Mouse (Mus musculus) limb, embryonic 14.5 days (tissue): ENCODE results near the gene Abraxas1. TPM values are rescaled to one million over a fixed set of nuclear protein-coding genes. Genes with fewer than 3 reads are reported as not detected.

Experiments
- ATAC-seq: fragments of 200-750 bp; cut with Nextera tagmentation; 2 replicates; pipeline ENCODE4 v1.8.0; 2017; ENCODE audit warnings: low read depth, moderate number of reproducible peaks, moderate TSS enrichment; ENCODE audit not compliant: low FRiP score
- DNase-seq: peaks from one replicate; pipeline ENCODE4 v3.0.0-alpha.2; 2015; ENCODE audit warnings: low spot score
- H3K27ac ChIP-seq: fragments of 300-500 bp; sonication (generic); replicated peaks from 2 replicates; pipeline ENCODE4 v1.5.1; 2014; ENCODE audit warnings: low read depth, mild to moderate bottlenecking, low read length, moderate library complexity, mixed read lengths
- H3K27me3 ChIP-seq: fragments of 300-500 bp; sonication (generic); 2 replicates; pipeline ENCODE4 v1.6.1; 2014; ENCODE audit warnings: low read length, mixed read lengths; ENCODE audit not compliant: control insufficient read depth, insufficient read depth
- H3K36me3 ChIP-seq: fragments of 300-500 bp; sonication (generic); 2 replicates; pipeline ENCODE4 v1.6.1; 2014; ENCODE audit warnings: mild to moderate bottlenecking, low read length, moderate library complexity, mixed read lengths; ENCODE audit not compliant: control insufficient read depth, insufficient read depth
- H3K4me1 ChIP-seq: fragments of 300-500 bp; sonication (generic); 2 replicates; pipeline ENCODE4 v1.6.1; 2014; ENCODE audit warnings: antibody characterized with exemption, low read length, mixed read lengths; ENCODE audit not compliant: control insufficient read depth, insufficient read depth
- H3K4me2 ChIP-seq: fragments of 300-500 bp; sonication (generic); replicated peaks from 2 replicates; pipeline ENCODE4 v1.6.1; 2014; ENCODE audit warnings: low read depth, mild to moderate bottlenecking, low read length, moderate library complexity; ENCODE audit not compliant: severe bottlenecking
- H3K4me3 ChIP-seq: fragments of 300-500 bp; sonication (generic); replicated peaks from 2 replicates; pipeline ENCODE4 v1.5.1; 2014; ENCODE audit warnings: low read length
- H3K9ac ChIP-seq: fragments of 300-500 bp; sonication (generic); 2 replicates; pipeline ENCODE4 v1.6.1; 2014; ENCODE audit warnings: mild to moderate bottlenecking, low read depth, low read length, moderate library complexity; ENCODE audit not compliant: severe bottlenecking
- H3K9me3 ChIP-seq: fragments of 300-500 bp; sonication (generic); 2 replicates; pipeline ENCODE4 v1.6.1; 2016; ENCODE audit warnings: low read length; ENCODE audit not compliant: control insufficient read depth
- POLR2A ChIP-seq: fragments of 200-500 bp; IDR thresholded peaks from 2 replicates; pipeline ENCODE4 v1.8.0; 2012; ENCODE audit warnings: inconsistent platforms, mild to moderate bottlenecking, moderate library complexity, borderline replicate concordance; ENCODE audit not compliant: insufficient read depth, insufficient read length; ENCODE audit errors: extremely low read depth
- WGBS: fragments of 180-500 bp; shearing (Covaris S2); extraction: QIAGEN DNeasy Blood & Tissue Kit; methylation state at CpG from one replicate; pipeline ENCODE4 v1.1.7; 2014; 5-methylcytosine and 5-hydroxymethylcytosine counted together
- polyA plus RNA-seq, 2 experiments: library from polyadenylated mRNA; depleted of rRNA in 1 of 2; stranded (reverse) in 1 of 2; unstranded in 1 of 2; fragments of >200 nt; fragmentation: Nextera tagmentation in 1 of 2; extraction: Ambion mirVana in 1 of 2; gene quantifications; 2 replicates each; pipeline versions ENCODE4 v1.2.1 to v1.2.3; 2012 to 2014

Abraxas1 gene
- polyA plus RNA-seq, 2 experiments = 21.7 to 28.0 TPM

DNA sequence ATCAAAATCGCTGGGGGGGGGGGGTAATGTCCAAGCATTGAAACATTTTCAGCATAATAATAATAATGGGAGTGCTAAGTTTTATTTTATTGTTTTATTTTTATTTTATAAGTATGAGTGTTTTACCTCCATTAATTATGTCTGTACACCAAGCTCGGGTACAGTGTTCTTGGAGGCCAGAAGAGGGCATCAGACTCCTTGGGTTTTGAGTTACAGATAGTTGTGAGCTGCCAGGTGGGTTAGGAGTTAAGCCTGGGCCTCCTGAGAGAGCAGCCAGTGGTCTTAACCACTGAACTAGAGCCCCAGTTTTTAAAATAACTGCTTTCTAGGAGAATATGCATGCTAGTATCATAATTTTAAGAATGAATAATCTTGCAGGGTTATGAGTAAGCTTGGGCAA, 5.2 kb upstream of the Abraxas1 start:
- H3K4me1 ChIP-seq = 0 out of 2 replicates have a peak, but pooled peaks cover 2% of the 10 kb centered on the region
- no peaks in the 10 kb centered on the region for H3K9me3 ChIP-seq
- H3K27ac ChIP-seq = no peak overlapping the region
- no peak overlapping the region for H3K4me2 ChIP-seq
- DNase-seq (no peak), ATAC-seq (no peak)
- H3K27me3 ChIP-seq = no peaks in the 10 kb centered on the region
- no peak overlapping the region for H3K9ac ChIP-seq
- TF ChIP-seq POLR2A = no peak
- WGBS = 14% methylated on average over 2 of the region's 2 CpGs
- H3K4me3 ChIP-seq = no peak overlapping the region
- no peaks in the 10 kb centered on the region for H3K36me3 ChIP-seq

DNA sequence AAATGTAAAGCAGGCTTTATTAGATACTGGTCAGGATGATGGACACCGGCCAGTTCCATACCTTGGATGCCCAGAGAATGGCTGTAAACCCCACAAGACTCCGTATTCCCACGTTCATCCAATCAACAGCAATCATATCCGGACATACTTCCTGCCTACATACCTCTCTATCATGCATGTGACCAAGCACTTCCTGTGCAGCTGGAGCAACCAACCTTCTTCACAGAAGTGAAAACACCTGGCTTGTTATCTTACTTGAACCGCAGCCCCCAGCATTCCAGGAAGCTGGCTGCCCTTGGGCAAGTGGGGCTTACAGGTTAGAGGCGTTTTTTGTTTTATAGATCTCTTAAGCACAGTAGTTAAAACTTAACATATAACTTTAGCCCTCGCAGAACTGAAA, 2.1 kb upstream of the Abraxas1 start:
- no peak for ATAC-seq
- no peak for DNase-seq
- Histone ChIP-seq H3K27ac (no peak overlapping the region), H3K9me3 (no peaks in the 10 kb centered on the region), H3K36me3 (no peaks in the 10 kb centered on the region), H3K4me3 (no peak overlapping the region), H3K9ac (no peak overlapping the region), H3K4me2 (no peak overlapping the region), H3K4me1 (0 out of 2 replicates have a peak, but pooled peaks cover 5% of the 10 kb centered on the region), H3K27me3 (no peaks in the 10 kb centered on the region)
- 58% methylated on average over 7 of the region's 7 CpGs for WGBS
- TF ChIP-seq POLR2A = no peak

DNA sequence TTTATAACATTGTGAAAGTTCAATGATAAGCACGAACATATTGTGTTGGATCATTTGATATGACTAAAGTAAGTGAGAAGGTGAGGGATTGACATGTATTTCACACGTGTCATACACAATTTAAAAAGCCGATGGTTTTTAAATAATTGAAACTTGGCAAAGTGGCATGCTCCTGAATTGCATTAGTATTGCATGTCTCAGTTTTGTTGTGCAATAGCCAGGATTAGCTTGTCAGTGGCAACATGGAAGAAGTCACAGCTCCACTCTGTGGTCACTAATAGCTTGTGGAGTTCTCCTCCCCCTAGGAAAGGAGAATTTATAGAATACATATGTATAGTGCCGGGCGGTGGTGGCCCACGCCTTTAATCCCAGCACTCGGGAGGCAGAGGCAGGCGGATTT, 610 bp upstream of the Abraxas1 start:
- H3K4me1 ChIP-seq = 0 out of 2 replicates have a peak, but pooled peaks cover 5% of the 10 kb centered on the region
- no peaks in the 10 kb centered on the region for H3K9me3 ChIP-seq
- H3K36me3 ChIP-seq = peaks cover 5% of the 10 kb centered on the region; the same call in 1 of the 2 replicates
- peak overlapping the region; percentile 88; the same call in 1 of the 2 replicates for H3K4me3 ChIP-seq
- 78% methylated on average over 8 of the region's 8 CpGs for WGBS
- DNase-seq = no peak
- H3K27ac ChIP-seq = no peak overlapping the region
- no peak for TF ChIP-seq POLR2A
- ATAC-seq = no peak
- H3K4me2 ChIP-seq = peak overlapping the region; percentile 80; the same call in 1 of the 2 replicates
- no peak overlapping the region for H3K9ac ChIP-seq
- no peaks in the 10 kb centered on the region for H3K27me3 ChIP-seq

DNA sequence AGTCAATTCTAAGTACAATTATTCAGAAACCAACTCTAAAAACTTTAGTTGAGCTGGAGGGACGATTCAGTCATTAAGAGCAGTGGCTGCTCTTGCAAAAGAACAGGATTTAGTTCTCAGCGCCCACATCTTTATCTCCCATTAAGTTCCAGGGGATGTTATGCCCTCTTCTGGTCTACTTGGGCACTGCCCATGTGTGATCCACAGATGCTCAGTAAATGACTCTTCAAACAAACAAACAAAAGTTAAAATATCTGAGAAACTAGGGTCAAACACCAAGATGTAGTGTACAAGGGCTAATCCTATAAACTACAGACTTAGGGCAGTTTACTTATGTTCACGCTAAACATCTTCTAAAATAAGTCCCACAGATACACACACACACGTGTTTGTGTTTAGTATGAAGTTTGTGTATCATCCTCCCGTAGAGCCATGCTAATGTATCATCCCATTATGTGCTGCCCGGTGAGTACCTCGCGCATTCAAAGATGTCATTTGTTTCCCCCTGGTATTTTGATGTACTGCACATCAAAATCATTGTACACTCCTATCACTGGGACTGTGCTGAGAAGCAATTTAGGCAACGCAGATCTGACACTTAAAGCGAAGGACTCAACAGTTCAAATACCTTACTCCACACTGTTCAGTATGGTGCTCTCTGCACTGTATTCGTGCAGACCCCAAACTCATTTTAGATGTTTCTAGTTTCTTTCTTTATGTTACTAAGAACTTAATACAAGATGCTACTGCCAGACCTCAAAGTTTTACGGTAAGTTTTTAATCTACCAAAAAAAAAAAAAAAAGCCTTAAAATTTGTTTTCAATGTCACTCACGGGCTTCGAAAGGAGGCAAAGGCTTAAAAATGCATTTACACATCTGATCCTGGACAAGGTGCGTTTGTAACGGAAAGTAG, 941 bp downstream of the Abraxas1 start:
- Histone ChIP-seq H3K4me2 (peak overlapping the region; percentile 80), H3K9me3 (no peaks in the 10 kb centered on the region), H3K27ac (peak overlapping the region; percentile 91), H3K36me3 (peaks cover 16% of the 10 kb centered on the region), H3K4me1 (0 out of 2 replicates have a peak, but pooled peaks cover 5% of the 10 kb centered on the region), H3K4me3 (peak overlapping the region; percentile 88), H3K27me3 (no peaks in the 10 kb centered on the region), H3K9ac (peak overlapping the region; percentile 98)
- TF ChIP-seq POLR2A = no peak
- 32% methylated on average over 16 of the region's 16 CpGs for WGBS
- ATAC-seq (no peak), DNase-seq (no peak)

DNA sequence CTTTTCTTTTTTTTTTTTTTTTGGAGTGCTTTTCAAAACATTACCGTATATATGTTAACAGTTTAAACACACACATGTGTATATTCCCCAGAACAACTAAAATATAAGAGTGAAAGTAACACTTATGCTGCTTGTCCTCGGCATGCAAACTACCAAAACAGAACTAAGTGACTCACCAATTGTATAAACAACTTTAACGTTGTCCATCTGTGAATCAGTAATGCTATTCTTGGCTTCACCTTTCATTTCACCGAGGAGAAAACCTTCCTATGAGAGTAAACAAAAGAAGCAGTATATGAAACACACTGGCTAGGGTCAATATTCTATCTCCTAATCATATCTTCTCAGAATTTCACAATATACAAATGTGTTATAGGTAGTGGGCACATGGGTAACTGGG, 2.4 kb downstream of the Abraxas1 start:
- 87% methylated on average over 4 of the region's 4 CpGs for WGBS
- no peak for TF ChIP-seq POLR2A
- H3K9ac ChIP-seq = no peak overlapping the region

More for the DNA sequence above, 2.4 kb downstream of the Abraxas1 start:
- H3K4me3 ChIP-seq = no peak overlapping the region
- peaks cover 20% of the 10 kb centered on the region for H3K36me3 ChIP-seq
- DNase-seq (no peak), ATAC-seq (no peak)
- no peak overlapping the region for H3K4me2 ChIP-seq
- H3K4me1 ChIP-seq = 0 out of 2 replicates have a peak, but pooled peaks cover 5% of the 10 kb centered on the region
- H3K27me3 ChIP-seq = no peaks in the 10 kb centered on the region
- H3K27ac ChIP-seq = no peak overlapping the region
- no peaks in the 10 kb centered on the region for H3K9me3 ChIP-seq
